Mouse (Mus musculus) layer of hippocampus, adult 9-10 months (tissue): ENCODE data around the gene Chgb.

Source experiments
- DNase-seq: peaks from one replicate; pipeline ENCODE4 v3.0.0; 2022; ENCODE audit warnings: low spot score

The Chgb gene

GRCm38 (mm10) chr2:132780978-132781377, at the start of gene Chgb:
Gene Chgb (plus strand): TSS chr2:132781278.
- DNase-seq = no peak

GRCm38 (mm10) chr2:132732940-132733339, 48.1 kb upstream of the Chgb start:
- DNase-seq = no peak

- no peak for DNase-seq
Observed at GRCm38 (mm10) chr2:132733603-132734573, 47.2 kb upstream of the Chgb start.

- no peak for DNase-seq
Observed at GRCm38 (mm10) chr2:132738816-132739432, 42.2 kb upstream of the Chgb start.

- no peak for DNase-seq
Observed at GRCm38 (mm10) chr2:132741862-132742347, 39.2 kb upstream of the Chgb start.

GRCm38 (mm10) chr2:132744866-132745265, 36.2 kb upstream of the Chgb start:
- DNase-seq = no peak

DNA sequence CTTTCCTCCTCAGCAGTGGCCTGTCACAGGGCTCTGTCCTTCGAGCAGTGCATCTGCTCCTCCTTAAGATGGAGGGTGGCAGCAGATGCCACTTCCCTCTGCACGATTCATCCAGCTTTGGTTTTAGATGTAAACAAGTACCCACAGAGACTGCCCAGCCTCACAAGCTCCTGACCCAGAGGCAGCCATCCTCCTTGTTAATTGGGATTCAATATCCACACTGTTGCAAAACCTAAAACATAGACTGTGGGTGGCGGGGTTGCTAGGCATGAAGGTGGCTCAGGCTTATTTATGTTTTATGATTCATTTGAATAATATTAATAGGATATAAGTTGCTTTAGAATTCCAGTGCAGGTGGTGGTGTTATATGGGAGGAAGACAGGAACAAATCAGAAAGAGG, 35.0 kb upstream of the Chgb start:
- no peak for DNase-seq

- no peak for DNase-seq
Observed at GRCm38 (mm10) chr2:132750726-132751125, 30.4 kb upstream of the Chgb start.

DNA sequence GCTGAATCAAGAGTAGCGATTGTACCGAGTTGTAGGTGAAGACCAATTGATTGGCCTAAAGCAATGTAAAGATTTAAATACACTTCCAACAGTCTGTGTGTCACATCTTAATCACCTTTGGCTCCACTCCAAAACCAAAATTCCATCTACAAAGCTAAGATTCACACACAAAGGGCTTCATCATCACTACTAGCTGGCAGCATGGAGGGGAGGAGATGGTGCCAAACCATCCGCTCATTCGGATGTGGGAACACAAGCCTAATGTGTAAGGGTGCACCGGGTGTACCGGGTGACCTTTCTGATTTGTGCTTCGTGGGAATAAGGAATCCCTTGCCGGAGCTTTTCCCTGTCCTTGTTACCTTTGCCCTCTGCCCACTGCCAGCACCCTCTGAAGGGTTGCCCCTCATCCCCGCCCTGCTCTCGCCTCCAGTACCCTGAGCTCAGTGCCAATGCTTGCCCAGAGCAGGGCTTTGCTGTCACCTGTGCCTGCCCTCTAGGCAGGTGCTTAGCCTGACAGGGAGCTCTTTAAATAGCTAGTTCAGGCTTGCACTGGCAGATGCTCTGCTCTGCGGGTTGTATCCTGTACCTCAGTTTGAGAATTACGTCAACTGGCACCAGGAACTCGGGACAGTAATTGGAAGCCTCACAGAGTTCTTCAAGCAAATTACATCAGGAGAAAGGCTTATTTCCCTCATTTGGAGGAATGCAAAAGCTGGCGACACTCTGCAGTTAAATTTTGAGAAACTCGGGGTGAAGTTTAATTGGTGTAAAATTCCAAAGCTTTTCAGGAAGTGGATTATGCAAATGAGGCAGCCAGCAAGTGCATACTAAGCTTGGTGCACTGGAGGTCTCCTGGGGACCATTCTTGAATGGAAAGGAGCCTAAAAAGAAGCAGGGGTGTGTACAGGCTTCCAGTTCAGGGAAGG, 29.7 kb upstream of the Chgb start:
- DNase-seq = no peak

DNA sequence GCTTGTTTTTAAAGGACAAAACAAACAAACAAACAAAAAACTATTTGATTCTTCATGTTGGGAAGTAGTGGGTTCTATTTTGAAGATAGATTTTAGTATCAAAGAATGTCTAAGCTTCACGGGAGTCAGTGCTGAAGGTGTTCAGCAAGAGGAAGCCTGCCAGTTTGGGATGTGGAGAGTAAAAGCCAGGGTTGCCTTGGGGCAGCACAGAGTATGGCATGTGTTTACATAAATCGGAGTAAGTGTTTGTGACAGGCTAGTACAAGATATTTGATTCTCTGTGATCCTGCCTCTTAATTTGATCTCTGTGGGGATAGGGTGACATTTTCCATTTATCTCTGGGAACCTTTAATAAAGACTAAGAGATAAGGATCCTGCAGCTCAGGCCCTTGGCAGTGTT, 28.7 kb upstream of the Chgb start:
- no peak for DNase-seq

DNA sequence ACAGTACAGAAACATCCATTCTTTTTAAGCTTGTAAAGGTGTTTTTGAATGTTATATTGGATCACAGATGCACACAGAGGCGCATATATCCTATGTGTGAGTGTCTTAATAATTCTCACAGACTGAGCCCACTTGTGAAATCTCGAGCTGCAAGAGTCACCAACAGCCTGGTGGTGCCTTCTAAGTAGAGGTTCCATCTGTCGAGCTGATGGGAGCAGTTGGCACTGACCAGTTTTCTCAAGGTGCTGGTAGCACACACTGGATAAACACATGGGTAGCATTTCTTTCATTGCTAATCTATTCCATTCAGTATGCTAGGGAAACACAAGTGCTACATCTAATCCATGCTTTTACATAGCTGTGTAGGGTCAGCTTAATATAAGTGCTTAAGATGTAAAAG, 27.9 kb upstream of the Chgb start:
- DNase-seq = no peak

DNA sequence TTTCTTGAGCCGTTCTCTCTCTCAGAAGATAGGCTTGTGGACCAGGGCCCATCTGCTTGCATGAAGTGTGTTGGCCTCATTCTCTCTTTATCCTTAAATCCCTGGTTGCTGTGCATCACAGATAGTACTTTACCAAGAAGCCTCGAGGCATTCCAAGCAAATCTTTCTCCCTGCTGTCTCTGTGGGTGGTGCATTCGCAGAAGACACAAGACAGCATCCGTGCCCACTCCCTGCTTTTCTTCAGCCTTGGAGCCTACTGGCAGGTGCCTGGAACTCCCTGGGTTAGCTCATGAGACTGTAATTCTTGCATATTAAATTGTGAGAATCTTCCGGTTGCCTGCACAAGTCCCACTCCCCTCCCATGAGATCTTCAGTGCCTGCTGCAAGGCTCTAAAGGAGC, 23.2 kb upstream of the Chgb start:
- no peak for DNase-seq

GRCm38 (mm10) chr2:132770822-132771221, 10.3 kb upstream of the Chgb start:
- no peak for DNase-seq

GRCm38 (mm10) chr2:132781439-132782068, 476 bp downstream of the Chgb start:
- DNase-seq = peak; percentile 51

DNA sequence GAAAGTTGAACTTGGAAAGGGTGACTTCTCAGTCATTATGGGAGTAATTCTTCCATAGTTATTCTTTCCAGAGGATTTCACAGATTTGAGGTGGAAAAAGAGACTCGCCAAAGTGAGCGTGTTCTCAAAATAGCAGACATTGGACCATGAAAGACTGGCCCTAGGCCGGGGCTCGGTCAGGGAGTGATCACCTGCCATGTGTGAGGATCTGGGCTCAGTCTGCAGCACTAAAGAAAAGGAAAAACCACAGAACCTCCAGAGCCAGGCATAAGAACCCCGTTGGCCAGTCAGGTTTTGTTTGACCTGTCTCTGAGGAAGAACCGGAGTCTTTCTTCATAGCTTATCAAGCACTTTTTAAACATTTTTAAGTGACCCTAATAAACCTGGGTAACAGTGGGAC, 3.0 kb downstream of the Chgb start:
- no peak for DNase-seq

- DNase-seq = no peak
Observed at GRCm38 (mm10) chr2:132793441-132794203, 12.5 kb downstream of the Chgb start.

GRCm38 (mm10) chr2:132794204-132794586, 13.1 kb downstream of the Chgb start:
- DNase-seq = no peak

- DNase-seq = no peak
Observed at GRCm38 (mm10) chr2:132802976-132803375, 21.9 kb downstream of the Chgb start.

DNA sequence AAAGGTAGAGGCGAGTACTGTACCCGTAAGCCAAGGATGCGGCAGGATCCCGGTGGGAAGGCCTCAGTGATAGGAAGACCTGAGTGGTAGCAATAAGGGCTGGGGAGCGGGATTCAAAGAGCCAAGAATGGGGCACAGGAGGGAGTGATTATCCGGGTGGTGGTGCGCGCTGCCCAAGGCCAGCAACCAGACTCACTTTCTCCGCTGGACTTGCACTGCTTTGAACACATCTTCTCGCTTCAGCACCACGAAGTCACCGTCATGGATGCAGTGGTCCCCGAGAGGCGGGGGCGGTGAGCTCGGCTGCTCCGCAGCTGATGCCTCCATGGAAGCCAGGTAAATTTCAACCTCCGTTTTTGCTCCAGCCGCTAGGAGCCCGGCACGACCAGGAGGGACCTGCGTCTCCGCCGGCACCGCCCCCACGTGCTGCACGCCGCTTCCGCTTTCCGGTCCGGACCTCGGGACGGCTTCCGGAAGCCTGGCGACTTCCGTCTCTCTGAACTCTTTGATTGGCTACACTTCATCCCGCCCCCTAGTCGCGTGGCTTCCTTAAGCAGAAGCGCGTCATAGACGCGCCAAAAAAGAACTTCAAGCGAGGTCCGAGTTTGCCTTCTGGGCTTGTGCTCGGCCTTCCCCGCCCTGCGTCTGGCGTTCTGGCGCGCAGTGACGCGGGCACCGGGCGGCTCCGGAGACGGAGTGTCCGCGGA, 34.7 kb downstream of the Chgb start, which contains the start of the genes Trmt6 and Mcm8:
Gene Trmt6 (minus strand): TSS at position 448 of the 707 bp plus-strand sequence.
Gene Mcm8 (plus strand): TSS at position 534 of the 707 bp plus-strand sequence.
- DNase-seq = peak; percentile 47

- DNase-seq = no peak
Observed at GRCm38 (mm10) chr2:132841071-132841470, 60.0 kb downstream of the Chgb start.
